Mouse (Mus musculus) stomach, postnatal 0 days (tissue): ENCODE measurements around the gene Nhlrc1.

ENCODE experiments used
- CTCF ChIP-seq: IDR thresholded peaks from 2 replicates; pipeline ENCODE4 v1.5.1; 2016; ENCODE audit warnings: antibody characterized with exemption, low read depth, mild to moderate bottlenecking, moderate library complexity
- EP300 ChIP-seq: optimal IDR thresholded peaks from 2 replicates; pipeline ENCODE3; 2016; ENCODE audit warnings: antibody characterized with exemption

GRCm38 (mm10) chr13:47063985-47064760 is 49.5 kb upstream of the Nhlrc1 start:
- no peak for TF ChIP-seq CTCF
- TF ChIP-seq EP300: no peak
